Mouse (Mus musculus): Measurements from ENCODE around the gene Cdh13.

GRCm38 (mm10) chr8:119112861-119113260 lies 829.3 kb downstream of the Cdh13 start:
- TF ChIP-seq POLR2A (IDR thresholded peaks at IDR 0.05; ENCODE audit: extremely low read depth, insufficient read depth, low read length): no peak
- TF ChIP-seq CTCF (IDR thresholded peaks at IDR 0.05; ENCODE audit: extremely low read depth, insufficient read depth, low read length): no peak

All from cortical plate, adult 2 months (tissue).